Mouse (Mus musculus): Measurements from ENCODE around the gene Stard10. TPM values are rescaled to one million over a fixed set of nuclear protein-coding genes. Genes with fewer than 3 reads are reported as not detected.

The Stard10 gene
- polyA plus RNA-seq, 1 experiment = 236 TPM

- Histone ChIP-seq H3K9me3 (no peaks in the 10 kb centered on the region), H3K27me3 (replicated peaks) (no peaks in the 10 kb centered on the region), H3K4me3 (replicated peaks) (peak overlapping the region; percentile 79), H3K4me1 (peaks cover 94% of the 10 kb centered on the region), H3K36me3 (replicated peaks; ENCODE audit: low read length) (peaks cover 74% of the 10 kb centered on the region)
- TF ChIP-seq GATA1 (IDR thresholded peaks at IDR 0.05; ENCODE audit: borderline replicate concordance, low read length) (no peak), FLI1 (IDR thresholded peaks at IDR 0.05; ENCODE audit: low read length) (no peak)
Observed at GRCm38 (mm10) chr7:101343135-101343534, 26.2 kb downstream of the Stard10 start.

GRCm38 (mm10) chr7:101344892-101345291 is 28.0 kb downstream of the Stard10 start:
- TF ChIP-seq GATA1 (IDR thresholded peaks at IDR 0.05; ENCODE audit: borderline replicate concordance, low read length) (no peak), FLI1 (IDR thresholded peaks at IDR 0.05; ENCODE audit: low read length) (no peak)
- no peaks in the 10 kb centered on the region for H3K9me3 ChIP-seq
- H3K4me3 ChIP-seq (replicated peaks) = peak overlapping the region; percentile 81
- H3K27me3 ChIP-seq (replicated peaks) = no peaks in the 10 kb centered on the region
- peaks cover 69% of the 10 kb centered on the region for H3K36me3 ChIP-seq (replicated peaks; ENCODE audit: low read length)
- peaks cover 92% of the 10 kb centered on the region for H3K4me1 ChIP-seq

GRCm38 (mm10) chr7:101346991-101347390 is 30.1 kb downstream of the Stard10 start:
- no peak for TF ChIP-seq GATA1 (IDR thresholded peaks at IDR 0.05; ENCODE audit: borderline replicate concordance, low read length)
- TF ChIP-seq FLI1 (IDR thresholded peaks at IDR 0.05; ENCODE audit: low read length) = no peak
- no peaks in the 10 kb centered on the region for H3K27me3 ChIP-seq (replicated peaks)
- no peaks in the 10 kb centered on the region for H3K9me3 ChIP-seq
- peak overlapping the region; percentile 96 for H3K4me3 ChIP-seq (replicated peaks)
- peaks cover 74% of the 10 kb centered on the region for H3K36me3 ChIP-seq (replicated peaks; ENCODE audit: low read length)
- peaks cover 90% of the 10 kb centered on the region for H3K4me1 ChIP-seq

- peaks cover 74% of the 10 kb centered on the region for H3K36me3 ChIP-seq (replicated peaks; ENCODE audit: low read length)
- H3K27me3 ChIP-seq (replicated peaks) = no peaks in the 10 kb centered on the region
- no peak for TF ChIP-seq FLI1 (IDR thresholded peaks at IDR 0.05; ENCODE audit: low read length)
- no peak for TF ChIP-seq GATA1 (IDR thresholded peaks at IDR 0.05; ENCODE audit: borderline replicate concordance, low read length)
- no peaks in the 10 kb centered on the region for H3K9me3 ChIP-seq
- H3K4me3 ChIP-seq (replicated peaks) = peak within 1 kb of the TSS; percentile 96
- H3K4me1 ChIP-seq = peaks cover 90% of the 10 kb centered on the region
Observed at GRCm38 (mm10) chr7:101347767-101348270, 30.9 kb downstream of the Stard10 start, which contains the start of gene Arap1. Gene Arap1, plus strand, starts transcription at chr7:101348067.

GRCm38 (mm10) chr7:101348312-101348711 is 31.4 kb downstream of the Stard10 start:
- TF ChIP-seq GATA1 (IDR thresholded peaks at IDR 0.05; ENCODE audit: borderline replicate concordance, low read length) (no peak), FLI1 (IDR thresholded peaks at IDR 0.05; ENCODE audit: low read length) (no peak)
- Histone ChIP-seq H3K4me3 (replicated peaks) (peak overlapping the region; percentile 96), H3K4me1 (peaks cover 90% of the 10 kb centered on the region), H3K36me3 (replicated peaks; ENCODE audit: low read length) (peaks cover 74% of the 10 kb centered on the region), H3K27me3 (replicated peaks) (no peaks in the 10 kb centered on the region), H3K9me3 (no peaks in the 10 kb centered on the region)

- TF ChIP-seq GATA1 (IDR thresholded peaks at IDR 0.05; ENCODE audit: borderline replicate concordance, low read length) (no peak), FLI1 (IDR thresholded peaks at IDR 0.05; ENCODE audit: low read length) (no peak)
- peaks cover 73% of the 10 kb centered on the region for H3K36me3 ChIP-seq (replicated peaks; ENCODE audit: low read length)
- H3K27me3 ChIP-seq (replicated peaks) = no peaks in the 10 kb centered on the region
- peaks cover 90% of the 10 kb centered on the region for H3K4me1 ChIP-seq
- no peaks in the 10 kb centered on the region for H3K9me3 ChIP-seq
- H3K4me3 ChIP-seq (replicated peaks) = peak overlapping the region; percentile 96
Observed at GRCm38 (mm10) chr7:101349861-101350260, 33.0 kb downstream of the Stard10 start.

- H3K4me1 ChIP-seq = peaks cover 88% of the 10 kb centered on the region
- H3K4me3 ChIP-seq (replicated peaks) = peak overlapping the region; percentile 42
- TF ChIP-seq GATA1 (IDR thresholded peaks at IDR 0.05; ENCODE audit: borderline replicate concordance, low read length) (no peak), FLI1 (IDR thresholded peaks at IDR 0.05; ENCODE audit: low read length) (no peak)
Observed at GRCm38 (mm10) chr7:101352404-101352803, 35.5 kb downstream of the Stard10 start.

GRCm38 (mm10) chr7:101354423-101354822 is 37.5 kb downstream of the Stard10 start:
- H3K9me3 ChIP-seq = no peaks in the 10 kb centered on the region
- H3K4me1 ChIP-seq = peaks cover 97% of the 10 kb centered on the region
- no peaks in the 10 kb centered on the region for H3K27me3 ChIP-seq (replicated peaks)
- TF ChIP-seq FLI1 (IDR thresholded peaks at IDR 0.05; ENCODE audit: low read length) (no peak), GATA1 (IDR thresholded peaks at IDR 0.05; ENCODE audit: borderline replicate concordance, low read length) (no peak)
- H3K36me3 ChIP-seq (replicated peaks; ENCODE audit: low read length) = peaks cover 78% of the 10 kb centered on the region
- H3K4me3 ChIP-seq (replicated peaks) = peak overlapping the region; percentile 68

More at GRCm38 (mm10) chr7:101352404-101352803, 35.5 kb downstream of the Stard10 start:
- Histone ChIP-seq H3K36me3 (replicated peaks; ENCODE audit: low read length) (peaks cover 65% of the 10 kb centered on the region), H3K27me3 (replicated peaks) (no peaks in the 10 kb centered on the region), H3K9me3 (no peaks in the 10 kb centered on the region)

GRCm38 (mm10) chr7:101355551-101356100 is 38.7 kb downstream of the Stard10 start:
- TF ChIP-seq FLI1 (IDR thresholded peaks at IDR 0.05; ENCODE audit: low read length) (no peak), GATA1 (IDR thresholded peaks at IDR 0.05; ENCODE audit: borderline replicate concordance, low read length) (no peak)
- Histone ChIP-seq H3K9me3 (no peaks in the 10 kb centered on the region), H3K27me3 (replicated peaks) (no peaks in the 10 kb centered on the region), H3K4me3 (replicated peaks) (peak overlapping the region; percentile 46), H3K4me1 (peaks cover 97% of the 10 kb centered on the region), H3K36me3 (replicated peaks; ENCODE audit: low read length) (peaks cover 76% of the 10 kb centered on the region)

GRCm38 (mm10) chr7:101356868-101357267 is 40.0 kb downstream of the Stard10 start:
- Histone ChIP-seq H3K36me3 (replicated peaks; ENCODE audit: low read length) (peaks cover 77% of the 10 kb centered on the region), H3K4me1 (peaks cover 98% of the 10 kb centered on the region), H3K27me3 (replicated peaks) (no peaks in the 10 kb centered on the region), H3K9me3 (no peaks in the 10 kb centered on the region), H3K4me3 (replicated peaks) (peak overlapping the region; percentile 91)
- TF ChIP-seq FLI1 (IDR thresholded peaks at IDR 0.05; ENCODE audit: low read length) (0 out of 2 replicates have a peak, but pooled peaks have one; percentile 70), GATA1 (IDR thresholded peaks at IDR 0.05; ENCODE audit: borderline replicate concordance, low read length) (no peak)

Measured in megakaryocyte, embryonic 14.5 days (primary cell).